Mouse (Mus musculus): ENCODE measurements at regions not wholly inside any gene's neighbourhood (a gene's known extent, or its start where the extent isn't known, plus 50 kb on each side); places are given as distances from the start of the nearest gene placed in this dataset.

GRCm38 (mm10) chr11:109039060-109039791, 104.9 kb downstream of the E030025P04Rik start:
- no peak for ATAC-seq (ENCODE audit: insufficient number of reproducible peaks, low FRiP score)
- Histone ChIP-seq H3K4me1 (replicated peaks) (no peaks in the 10 kb centered on the region), H3K9ac (no peak overlapping the region), H3K4me3 (no peak overlapping the region), H3K27ac (ENCODE audit: poor library complexity, severe bottlenecking) (no peak overlapping the region), H3K4me2 (no peak overlapping the region), H3K27me3 (replicated peaks) (peaks cover 23% of the 10 kb centered on the region), H3K36me3 (no peaks in the 10 kb centered on the region), H3K9me3 (replicated peaks) (no peaks in the 10 kb centered on the region)
- WGBS, result 65% methylated on average over 10 of the region's 10 CpGs

GRCm38 (mm10) chr11:109038136-109038535, 106.0 kb downstream of the E030025P04Rik start:
- H3K9me3 ChIP-seq (replicated peaks), result no peaks in the 10 kb centered on the region
- WGBS, result 78% methylated on average over 7 of the region's 7 CpGs

GRCm38 (mm10) chr11:109034596-109034995, 109.6 kb downstream of the E030025P04Rik start:
- no peak overlapping the region for H3K9ac ChIP-seq
- no peak overlapping the region for H3K27ac ChIP-seq (ENCODE audit: poor library complexity, severe bottlenecking)
- H3K27me3 ChIP-seq (replicated peaks), result peaks cover 34% of the 10 kb centered on the region
- no peak for ATAC-seq (ENCODE audit: insufficient number of reproducible peaks, low FRiP score)
- no peak overlapping the region for H3K4me2 ChIP-seq
- H3K4me1 ChIP-seq (replicated peaks), result no peaks in the 10 kb centered on the region
- WGBS, result 76% methylated on average over 1 of the region's 1 CpGs
- H3K9me3 ChIP-seq (replicated peaks), result no peaks in the 10 kb centered on the region
- H3K36me3 ChIP-seq, result no peaks in the 10 kb centered on the region
- H3K4me3 ChIP-seq, result no peak overlapping the region

More at GRCm38 (mm10) chr11:109038136-109038535, 106.0 kb downstream of the E030025P04Rik start:
- no peak overlapping the region for H3K4me2 ChIP-seq
- H3K4me1 ChIP-seq (replicated peaks), result no peaks in the 10 kb centered on the region
- no peak for ATAC-seq (ENCODE audit: insufficient number of reproducible peaks, low FRiP score)
- H3K36me3 ChIP-seq, result no peaks in the 10 kb centered on the region
- H3K27me3 ChIP-seq (replicated peaks), result peaks cover 24% of the 10 kb centered on the region
- no peak overlapping the region for H3K27ac ChIP-seq (ENCODE audit: poor library complexity, severe bottlenecking)
- H3K9ac ChIP-seq, result no peak overlapping the region
- H3K4me3 ChIP-seq, result no peak overlapping the region

- peaks cover 34% of the 10 kb centered on the region for H3K27me3 ChIP-seq (replicated peaks)
- 42% methylated on average over 4 of the region's 4 CpGs for WGBS
- no peak for ATAC-seq (ENCODE audit: insufficient number of reproducible peaks, low FRiP score)
These were observed 110.1 kb downstream of the E030025P04Rik start for GRCm38 (mm10) chr11:109034072-109034471.

GRCm38 (mm10) chr11:109032729-109033128, 111.4 kb downstream of the E030025P04Rik start:
- Histone ChIP-seq H3K4me2 (no peak overlapping the region), H3K27me3 (replicated peaks) (peaks cover 30% of the 10 kb centered on the region), H3K9me3 (replicated peaks) (no peaks in the 10 kb centered on the region), H3K9ac (no peak overlapping the region), H3K4me1 (replicated peaks) (no peaks in the 10 kb centered on the region), H3K4me3 (no peak overlapping the region), H3K27ac (ENCODE audit: poor library complexity, severe bottlenecking) (no peak overlapping the region), H3K36me3 (no peaks in the 10 kb centered on the region)
- no peak for ATAC-seq (ENCODE audit: insufficient number of reproducible peaks, low FRiP score)
- WGBS, result 66% methylated on average over 6 of the region's 6 CpGs

More at GRCm38 (mm10) chr11:109034072-109034471, 110.1 kb downstream of the E030025P04Rik start:
- Histone ChIP-seq H3K4me1 (replicated peaks) (no peaks in the 10 kb centered on the region), H3K4me3 (no peak overlapping the region), H3K36me3 (no peaks in the 10 kb centered on the region), H3K4me2 (no peak overlapping the region), H3K27ac (ENCODE audit: poor library complexity, severe bottlenecking) (no peak overlapping the region), H3K9me3 (replicated peaks) (no peaks in the 10 kb centered on the region), H3K9ac (no peak overlapping the region)

- peaks cover 17% of the 10 kb centered on the region for H3K27me3 ChIP-seq (replicated peaks)
- H3K9ac ChIP-seq, result no peak overlapping the region
- H3K4me3 ChIP-seq, result no peak overlapping the region
- H3K9me3 ChIP-seq (replicated peaks), result no peaks in the 10 kb centered on the region
- no peaks in the 10 kb centered on the region for H3K4me1 ChIP-seq (replicated peaks)
- no peak for ATAC-seq (ENCODE audit: insufficient number of reproducible peaks, low FRiP score)
- H3K27ac ChIP-seq (ENCODE audit: poor library complexity, severe bottlenecking), result no peak overlapping the region
- no peaks in the 10 kb centered on the region for H3K36me3 ChIP-seq
- H3K4me2 ChIP-seq, result no peak overlapping the region
- WGBS, result 21% methylated on average over 3 of the region's 3 CpGs
These were observed 110.3 kb downstream of the Axin2 start for GRCm38 (mm10) chr11:109030486-109030885.

GRCm38 (mm10) chr11:109029894-109030293, 109.7 kb downstream of the Axin2 start:
- no peak overlapping the region for H3K4me3 ChIP-seq
- H3K36me3 ChIP-seq, result no peaks in the 10 kb centered on the region
- no peak overlapping the region for H3K9ac ChIP-seq
- 58% methylated on average over 7 of the region's 7 CpGs for WGBS
- no peak overlapping the region for H3K4me2 ChIP-seq
- H3K27ac ChIP-seq (ENCODE audit: poor library complexity, severe bottlenecking), result no peak overlapping the region
- no peaks in the 10 kb centered on the region for H3K9me3 ChIP-seq (replicated peaks)
- ATAC-seq (ENCODE audit: insufficient number of reproducible peaks, low FRiP score), result peak; percentile 76; the same call in 1 of the 2 replicates
- H3K4me1 ChIP-seq (replicated peaks), result no peaks in the 10 kb centered on the region
- peaks cover 15% of the 10 kb centered on the region for H3K27me3 ChIP-seq (replicated peaks)

GRCm38 (mm10) chr11:109014806-109015205, 94.7 kb downstream of the Axin2 start:
- H3K27me3 ChIP-seq (replicated peaks), result no peaks in the 10 kb centered on the region
- no peak overlapping the region for H3K4me2 ChIP-seq
- no peak overlapping the region for H3K9ac ChIP-seq
- no peak overlapping the region for H3K27ac ChIP-seq (ENCODE audit: poor library complexity, severe bottlenecking)
- no peaks in the 10 kb centered on the region for H3K9me3 ChIP-seq (replicated peaks)
- 28% methylated on average over 7 of the region's 7 CpGs for WGBS
- peaks cover 9% of the 10 kb centered on the region; the same call in 1 of the 2 replicates for H3K4me1 ChIP-seq (replicated peaks)
- no peak for ATAC-seq (ENCODE audit: insufficient number of reproducible peaks, low FRiP score)
- no peaks in the 10 kb centered on the region for H3K36me3 ChIP-seq
- no peak overlapping the region for H3K4me3 ChIP-seq

- Histone ChIP-seq H3K9me3 (replicated peaks) (peaks cover 5% of the 10 kb centered on the region; the same call in 1 of the 2 replicates), H3K27me3 (replicated peaks) (no peaks in the 10 kb centered on the region), H3K9ac (no peak overlapping the region), H3K4me2 (no peak overlapping the region), H3K36me3 (no peaks in the 10 kb centered on the region), H3K27ac (ENCODE audit: poor library complexity, severe bottlenecking) (no peak overlapping the region), H3K4me3 (no peak overlapping the region), H3K4me1 (replicated peaks) (peaks cover 9% of the 10 kb centered on the region; the same call in 1 of the 2 replicates)
- 82% methylated on average over 6 of the region's 6 CpGs for WGBS
- ATAC-seq (ENCODE audit: insufficient number of reproducible peaks, low FRiP score), result no peak
These were observed 91.0 kb downstream of the Axin2 start for GRCm38 (mm10) chr11:109011161-109011560.

GRCm38 (mm10) chr11:109008872-109009271, 88.7 kb downstream of the Axin2 start:
- peaks cover 9% of the 10 kb centered on the region; the same call in 1 of the 2 replicates for H3K9me3 ChIP-seq (replicated peaks)
- no peaks in the 10 kb centered on the region for H3K27me3 ChIP-seq (replicated peaks)
- no peak overlapping the region for H3K4me2 ChIP-seq
- no peaks in the 10 kb centered on the region for H3K4me1 ChIP-seq (replicated peaks)
- WGBS, result 47% methylated on average over 2 of the region's 2 CpGs
- H3K27ac ChIP-seq (ENCODE audit: poor library complexity, severe bottlenecking), result no peak overlapping the region
- H3K4me3 ChIP-seq, result no peak overlapping the region
- no peak overlapping the region for H3K9ac ChIP-seq
- ATAC-seq (ENCODE audit: insufficient number of reproducible peaks, low FRiP score), result no peak
- H3K36me3 ChIP-seq, result no peaks in the 10 kb centered on the region

GRCm38 (mm10) chr11:109005681-109006080, 85.5 kb downstream of the Axin2 start:
- H3K9ac ChIP-seq, result no peak overlapping the region
- H3K27me3 ChIP-seq (replicated peaks), result no peaks in the 10 kb centered on the region
- no peak overlapping the region for H3K4me3 ChIP-seq
- H3K4me2 ChIP-seq, result no peak overlapping the region
- ATAC-seq (ENCODE audit: insufficient number of reproducible peaks, low FRiP score), result no peak
- H3K36me3 ChIP-seq, result no peaks in the 10 kb centered on the region
- no peak overlapping the region for H3K27ac ChIP-seq (ENCODE audit: poor library complexity, severe bottlenecking)
- WGBS, result 96% methylated on average over 11 of the region's 11 CpGs
- H3K9me3 ChIP-seq (replicated peaks), result peaks cover 13% of the 10 kb centered on the region
- no peaks in the 10 kb centered on the region for H3K4me1 ChIP-seq (replicated peaks)
